Mouse (Mus musculus) embryo, embryonic 10.5 days (tissue): ENCODE results near the gene Ap2m1.
"Not testable (repeated sequence)": the region's sequence is repeated elsewhere in the genome, so short reads cannot be mapped to it uniquely, and the experiment has no call there.

Source experiments
- DNase-seq: peaks from one replicate; pipeline ENCODE4 v3.0.0-alpha.2; 2015; ENCODE audit warnings: low spot score

The Ap2m1 gene

DNA sequence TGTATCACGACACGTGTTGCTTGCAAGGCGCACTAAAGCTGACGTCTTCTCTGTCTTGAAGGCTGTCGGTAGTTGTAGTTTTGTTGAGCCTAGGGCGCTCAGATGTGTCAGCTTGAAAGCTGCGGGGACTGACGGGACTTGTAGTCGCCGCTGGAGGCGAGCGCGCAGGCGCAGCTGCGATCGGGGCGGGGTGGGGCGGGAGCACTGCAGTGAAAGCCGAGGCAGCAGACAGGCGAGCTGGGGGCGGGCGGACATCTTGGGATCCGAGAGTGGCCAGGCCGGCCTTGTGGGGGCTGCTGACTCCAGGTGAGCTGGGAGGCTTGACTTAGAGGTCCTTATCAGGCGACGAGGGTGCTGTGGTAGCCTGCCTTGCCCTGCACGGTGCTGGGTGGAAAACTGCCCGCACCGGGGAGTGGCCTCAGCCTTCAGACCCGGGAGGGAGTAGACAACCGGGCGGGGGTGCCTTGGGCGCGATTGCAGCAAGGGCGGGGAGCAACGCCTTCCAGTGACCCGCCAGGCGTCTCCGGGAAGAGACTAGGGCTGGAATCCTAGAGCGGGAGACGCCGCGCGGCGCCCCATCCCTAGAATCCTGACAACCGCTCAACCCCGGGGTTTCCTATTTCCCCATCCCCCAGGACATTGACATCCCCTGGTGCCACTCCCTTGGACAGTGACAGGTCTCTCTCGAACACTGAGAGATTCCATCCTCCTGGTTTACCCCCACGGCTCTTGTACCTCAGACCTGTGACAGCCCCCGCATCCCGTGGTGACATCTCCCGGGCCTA lies at the start of gene Ap2m1:
TSS of gene Ap2m1 (plus strand) at position 183 of the 785 bp plus-strand sequence.
- peak; percentile 100 for DNase-seq

GRCm38 (mm10) chr16:20486048-20486447 lies 49.2 kb upstream of the Ap2m1 start:
- DNase-seq = no peak

- DNase-seq = no peak
Observed at GRCm38 (mm10) chr16:20488151-20488550, 47.1 kb upstream of the Ap2m1 start.

DNA sequence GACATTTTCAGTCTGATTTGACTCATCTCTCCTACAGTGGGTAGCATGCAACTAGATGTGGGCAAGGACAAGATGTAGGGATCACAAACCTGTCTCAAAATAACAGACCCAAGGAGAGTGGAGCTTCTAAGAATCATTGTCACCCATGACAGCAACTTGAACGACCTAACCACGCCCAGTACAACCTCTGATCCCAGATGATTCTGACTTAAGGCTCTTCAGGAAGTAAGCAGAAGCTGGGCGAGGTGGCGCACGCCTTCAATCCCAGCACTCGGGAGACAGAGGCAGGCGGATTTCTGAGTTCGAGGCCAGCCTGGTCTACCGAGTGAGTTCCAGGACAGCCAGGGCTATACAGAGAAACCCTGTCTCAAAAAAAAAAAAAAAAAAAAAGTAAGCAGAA lies 46.5 kb upstream of the Ap2m1 start:
- not testable (repeated sequence) for DNase-seq

GRCm38 (mm10) chr16:20489233-20489632 lies 46.0 kb upstream of the Ap2m1 start:
- no peak for DNase-seq

DNA sequence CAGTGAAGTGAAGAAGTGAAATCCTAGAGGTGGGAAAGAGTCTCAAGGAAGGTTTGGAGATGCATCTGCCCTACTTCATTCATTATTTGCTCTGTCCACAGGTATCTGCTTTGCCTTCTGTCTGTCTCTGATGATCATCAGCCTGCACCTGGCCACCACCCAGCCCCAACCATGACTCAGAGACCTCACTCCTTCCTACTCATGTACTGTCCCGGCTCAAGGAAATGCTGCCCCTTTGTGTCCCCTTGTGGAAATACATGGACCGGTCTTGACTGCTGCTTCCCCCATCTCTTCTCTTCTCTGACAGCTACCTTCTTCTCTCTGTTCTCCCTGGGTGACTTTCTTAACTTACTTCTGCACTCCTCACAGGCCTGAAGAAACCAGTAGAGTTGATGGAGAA lies 44.7 kb upstream of the Ap2m1 start:
- DNase-seq = no peak

GRCm38 (mm10) chr16:20491301-20491700 lies 44.0 kb upstream of the Ap2m1 start:
- DNase-seq = no peak

- DNase-seq = no peak
Observed at GRCm38 (mm10) chr16:20493452-20493851, 41.8 kb upstream of the Ap2m1 start.

DNA sequence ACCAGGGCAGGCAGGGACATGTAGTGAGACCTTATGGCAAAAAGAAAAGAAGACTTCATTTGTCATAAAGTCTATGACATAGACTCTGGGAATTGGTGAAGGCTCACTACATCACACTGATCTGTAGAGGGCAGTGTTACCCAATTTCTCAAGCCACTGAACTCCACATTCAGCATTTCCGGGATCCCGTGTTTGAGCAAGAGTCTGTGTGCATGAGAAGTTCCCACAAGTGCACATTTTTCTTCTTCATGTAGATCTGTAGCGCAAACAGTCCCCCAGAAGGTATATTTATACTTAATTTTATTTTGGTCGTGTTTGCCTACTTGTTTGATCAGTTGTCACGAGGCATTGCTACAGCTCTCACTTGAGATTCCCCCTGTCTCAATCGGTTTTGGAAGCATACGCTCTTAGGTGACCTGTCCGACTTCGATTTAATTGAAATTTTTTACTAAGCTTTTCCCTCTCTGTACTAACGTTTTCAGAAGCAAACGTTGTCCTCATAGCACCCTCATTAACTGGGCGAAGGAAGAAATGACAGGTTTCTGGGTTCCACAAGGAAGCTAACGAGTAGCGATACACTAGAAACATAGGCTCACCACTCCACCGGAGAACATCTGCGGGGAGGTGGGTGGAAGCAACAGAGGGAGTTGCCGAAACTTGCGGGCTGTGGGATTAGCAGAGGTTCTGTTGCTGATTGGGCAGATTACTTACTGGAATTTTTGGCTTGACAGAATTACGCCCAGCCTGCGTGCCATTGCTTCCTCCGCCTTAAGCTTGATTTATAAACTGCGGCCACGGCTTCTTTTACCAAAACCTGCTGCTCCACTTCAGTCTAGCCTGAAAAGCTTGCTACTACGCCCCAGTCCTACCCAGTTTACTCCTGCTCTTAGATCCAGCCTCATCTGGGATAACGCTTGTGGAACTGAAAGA lies 38.3 kb upstream of the Ap2m1 start:
- peak; percentile 91 for DNase-seq

DNA sequence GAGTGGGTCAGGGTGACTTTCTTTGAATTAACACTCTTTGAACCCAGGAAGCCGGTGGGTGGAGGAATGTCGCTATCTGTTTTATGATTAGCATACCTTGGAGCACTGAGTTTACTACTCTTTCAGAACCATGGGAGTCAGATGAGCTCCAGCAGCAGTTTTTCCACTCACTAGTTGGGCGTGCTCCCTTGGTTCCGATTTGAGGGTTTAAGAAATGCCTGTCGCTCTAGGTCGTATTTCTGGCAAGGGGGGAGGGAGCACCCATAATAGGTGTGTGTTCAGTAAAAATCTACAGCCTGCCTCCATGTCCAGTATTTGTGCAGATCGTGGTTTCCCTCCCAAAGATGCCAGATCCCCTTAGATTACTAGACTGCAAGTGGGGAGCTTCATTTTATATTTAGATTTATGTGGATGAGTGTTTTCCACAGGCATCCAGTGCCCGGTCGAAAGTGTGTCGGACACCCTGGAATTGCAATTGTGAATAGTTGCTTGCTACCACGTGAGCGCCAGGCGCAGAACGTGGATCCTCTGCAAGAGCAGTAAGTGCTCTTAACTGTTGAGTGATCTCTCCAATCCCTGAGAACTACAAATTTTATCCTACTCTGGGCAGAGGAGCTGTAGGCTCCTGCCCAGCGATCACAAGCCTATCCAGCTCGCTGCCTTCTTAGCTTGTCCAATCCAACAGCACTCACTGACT lies 37.1 kb upstream of the Ap2m1 start:
- no peak for DNase-seq

DNA sequence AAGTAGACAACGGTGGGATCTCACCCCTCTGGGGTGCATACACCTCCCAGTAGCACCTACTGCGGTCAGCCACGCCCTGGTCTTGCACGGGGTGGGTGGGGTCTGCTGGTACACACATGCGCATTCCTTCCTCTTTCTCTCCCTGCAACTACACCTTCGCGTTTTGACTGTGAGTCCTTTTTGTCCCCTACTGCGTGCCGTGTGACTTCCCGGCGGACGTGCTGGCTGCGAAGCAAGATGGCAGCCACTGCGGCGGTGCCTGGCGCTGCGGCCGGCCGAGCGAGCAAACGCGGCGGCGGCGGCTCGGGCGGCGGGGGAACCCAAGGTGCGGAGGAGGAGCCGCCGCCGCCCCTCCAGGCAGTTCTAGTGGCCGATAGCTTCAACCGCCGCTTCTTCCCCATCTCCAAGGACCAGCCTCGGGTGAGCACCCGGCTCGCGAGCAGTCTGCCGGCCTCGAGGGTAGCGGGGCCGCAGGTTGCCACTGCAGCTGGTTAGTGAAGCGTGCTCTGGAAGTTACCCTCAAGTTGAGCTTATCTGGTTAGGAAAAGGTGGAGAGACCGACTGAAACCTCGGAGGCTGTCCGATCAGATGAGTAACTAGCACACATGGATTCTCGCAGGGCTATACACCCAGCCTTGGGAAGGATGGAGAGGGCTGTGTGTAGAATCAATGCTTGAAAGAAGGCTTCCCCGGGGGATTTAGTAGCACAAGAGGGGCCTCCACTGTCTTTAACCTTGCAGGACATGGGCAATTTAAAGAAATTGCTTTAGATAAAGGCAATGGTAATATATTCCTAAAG lies 36.4 kb upstream of the Ap2m1 start, which contains the start of gene Eif2b5:
TSS of gene Eif2b5 (plus strand) at position 141 of the 799 bp plus-strand sequence.
- peak; percentile 94 for DNase-seq

GRCm38 (mm10) chr16:20506000-20506399 lies 29.3 kb upstream of the Ap2m1 start:
- no peak for DNase-seq

DNA sequence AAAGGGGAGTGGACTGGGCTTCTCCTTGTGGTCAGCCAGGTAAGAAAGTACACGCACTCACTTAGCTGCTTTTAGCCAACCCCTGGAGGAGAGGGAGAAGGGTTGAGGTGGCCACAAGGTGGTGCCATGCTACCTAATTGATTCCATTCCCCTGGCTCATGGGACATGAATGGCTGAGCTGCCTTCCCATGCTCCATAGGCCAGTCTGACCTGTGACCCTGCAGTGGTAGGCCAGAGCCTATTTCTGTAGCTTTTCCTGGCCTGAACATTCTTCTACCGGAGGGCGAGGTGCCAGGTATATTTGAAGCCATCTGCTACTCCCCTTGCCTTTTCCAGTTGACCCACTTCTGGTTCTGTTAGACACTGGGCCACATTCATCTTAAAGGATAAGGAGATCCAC lies 25.9 kb upstream of the Ap2m1 start:
- DNase-seq = peak; percentile 64

- DNase-seq = no peak
Observed at GRCm38 (mm10) chr16:20511277-20511847, 23.9 kb upstream of the Ap2m1 start.

DNA sequence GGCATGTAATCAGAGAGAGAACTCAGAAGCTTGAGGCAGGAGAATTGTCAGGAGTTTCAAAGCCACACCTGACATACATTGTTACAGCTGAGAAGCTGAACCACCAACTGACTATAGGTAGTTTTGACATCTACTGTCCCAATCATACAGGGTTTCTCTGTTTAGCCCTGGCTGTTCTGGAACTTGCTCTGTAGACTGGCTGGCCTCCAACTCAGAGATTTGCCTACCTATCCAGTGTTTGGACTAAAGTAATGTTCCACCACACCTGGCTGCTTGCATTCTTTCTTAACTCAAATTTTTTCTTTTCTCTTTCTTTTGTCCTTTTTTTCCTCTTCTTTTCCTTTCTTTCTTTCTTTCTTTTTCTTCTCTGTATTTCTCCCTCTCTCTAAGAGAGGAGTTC lies 19.2 kb upstream of the Ap2m1 start:
- no peak for DNase-seq

DNA sequence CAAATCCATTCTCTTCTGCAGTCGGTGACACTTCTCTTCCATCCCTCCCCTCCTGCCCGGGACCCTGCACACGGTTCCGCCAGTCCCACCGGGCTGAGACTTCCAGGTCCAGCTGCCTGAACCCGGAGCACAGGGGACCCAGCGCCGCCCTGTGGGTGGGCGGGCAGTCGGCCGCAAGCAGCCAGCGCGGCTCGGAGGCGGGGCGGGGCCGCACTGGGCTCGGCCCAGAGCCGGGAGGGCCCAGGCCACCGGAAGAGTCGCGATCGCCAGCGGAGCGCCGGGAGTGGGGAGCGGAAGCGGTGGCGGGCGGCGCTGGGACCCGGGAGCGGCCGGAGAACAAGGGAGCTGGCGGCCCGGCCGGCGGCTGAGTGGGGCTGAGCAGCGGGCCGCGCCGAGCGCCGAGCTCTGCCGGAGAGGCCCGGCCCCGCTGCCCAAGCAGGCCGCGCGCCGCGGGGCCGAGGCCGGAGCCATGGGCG lies 18.5 kb upstream of the Ap2m1 start, which contains the start of gene Dvl3:
TSS of gene Dvl3 (plus strand) at position 257 of the 476 bp plus-strand sequence.
- peak; percentile 94 for DNase-seq

- peak; percentile 45 for DNase-seq
Observed at GRCm38 (mm10) chr16:20517216-20517615, 18.1 kb upstream of the Ap2m1 start.

GRCm38 (mm10) chr16:20517701-20518374 lies 17.4 kb upstream of the Ap2m1 start:
- DNase-seq = peak; percentile 83

- DNase-seq = no peak
Observed at GRCm38 (mm10) chr16:20523886-20524285, 11.4 kb upstream of the Ap2m1 start.

DNA sequence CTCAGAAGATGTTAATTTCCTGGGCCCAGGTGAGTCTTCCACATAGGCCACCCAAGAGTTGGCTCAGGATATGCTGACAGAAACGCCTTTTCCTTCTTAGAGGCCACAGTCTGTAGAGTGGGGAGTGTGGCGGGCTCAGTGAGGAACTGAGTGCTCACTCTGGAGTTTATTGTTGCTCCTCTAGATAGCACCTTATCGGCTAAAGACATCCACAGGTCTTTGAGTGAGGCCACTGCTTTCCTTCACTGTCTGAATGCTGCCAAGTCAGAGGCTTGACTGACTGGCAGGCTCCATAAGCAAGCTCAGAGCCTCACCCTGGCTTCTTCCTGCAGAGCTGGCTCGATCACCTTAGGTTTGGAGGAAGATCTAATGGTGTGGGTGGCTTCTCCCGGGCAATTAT lies 6.5 kb upstream of the Ap2m1 start:
- no peak for DNase-seq
